Comparison of ENCODE assay signal across 10 mouse cellular contexts in genomic region chr9:14363540-14363939, GRCm38 (mm10). TPM values are rescaled to one million over a fixed set of nuclear protein-coding genes. Genes with fewer than 3 reads are reported as not detected.
DNase-seq lines count a peak whose midpoint lies in the region; ATAC-seq lines count a peak whose summit lies in the region.
"Had no signal": no experiment of that assay in that cellular context is flagged by ENCODE, and none has a peak within 500 bp of the region (broad histone marks: within the 10 kb centered on the region; RNA-seq: fewer than 3 reads in every experiment).

No protein-coding gene starts in this region.

- no peak for DNase-seq in heart, postnatal 4 days
- peak; percentile 39 for DNase-seq in thymus, postnatal 4 days
- no peak for DNase-seq in thymus, postnatal 10 days (ENCODE audit: low spot score in 2 of 2)
- DNase-seq in liver, embryonic 11.5 days (ENCODE audit: low spot score), result no peak
- DNase-seq in frontal cortex, postnatal 25 days (ENCODE audit: low spot score in 2 of 2), result no peak
- no peak for DNase-seq in hindbrain, embryonic 11.5 days (ENCODE audit: low spot score)
- no peak for DNase-seq in ovary, adult 18-20 months (ENCODE audit: low spot score)
- DNase-seq: cerebellum, adult 11-12 months had no signal

- no peak overlapping the region for H3K9ac ChIP-seq in heart, embryonic 16.5 days (ENCODE audit: low read length)
- H3K9ac ChIP-seq in liver, embryonic 11.5 days (ENCODE audit: low read depth, low read length), result no peak overlapping the region
- H3K9ac ChIP-seq in hindbrain, embryonic 11.5 days (ENCODE audit: low read depth, low read length), result no peak overlapping the region

- H3K27me3 ChIP-seq in heart, embryonic 16.5 days (ENCODE audit: control insufficient read depth, insufficient read depth, low read length), result no peaks in the 10 kb centered on the region
- H3K27me3 ChIP-seq in liver, embryonic 11.5 days (replicated peaks; ENCODE audit: control insufficient read depth, insufficient read depth, low read length), result no peaks in the 10 kb centered on the region
- H3K27me3 ChIP-seq in hindbrain, embryonic 11.5 days (ENCODE audit: control insufficient read depth, insufficient read depth, low read length), result no peaks in the 10 kb centered on the region
- H3K27me3 ChIP-seq: Patski had no signal

- H3K4me3 ChIP-seq in heart, embryonic 16.5 days (ENCODE audit: low read length), result no peak overlapping the region
- no peak overlapping the region for H3K4me3 ChIP-seq in liver, embryonic 11.5 days (ENCODE audit: low read depth, low read length)
- no peak overlapping the region for H3K4me3 ChIP-seq in hindbrain, embryonic 11.5 days (ENCODE audit: low read depth, low read length)

- no peak overlapping the region for H3K4me2 ChIP-seq in heart, embryonic 16.5 days (ENCODE audit: low read depth, low read length)
- H3K4me2 ChIP-seq in liver, embryonic 11.5 days, result no peak overlapping the region
- no peak overlapping the region for H3K4me2 ChIP-seq in hindbrain, embryonic 11.5 days (replicated peaks; ENCODE audit: low read depth, low read length)

- ATAC-seq in heart, embryonic 16.5 days (replicated peaks; ENCODE audit: extremely low read depth, insufficient read depth, low FRiP score), result 0 out of 2 replicates have a peak, but pooled peaks have one; percentile 9
- peak; percentile 69 for ATAC-seq in liver, embryonic 11.5 days (replicated peaks; ENCODE audit: low FRiP score)
- no peak for ATAC-seq in hindbrain, embryonic 11.5 days (ENCODE audit: low FRiP score)
- ATAC-seq: Patski had no signal

- H3K4me1 ChIP-seq in heart, embryonic 16.5 days (ENCODE audit: control insufficient read depth, insufficient read depth, low read length), result no peaks in the 10 kb centered on the region
- peaks cover 27% of the 10 kb centered on the region for H3K4me1 ChIP-seq in liver, embryonic 11.5 days (replicated peaks; ENCODE audit: control insufficient read depth, insufficient read depth, low read length)
- no peaks in the 10 kb centered on the region for H3K4me1 ChIP-seq in hindbrain, embryonic 11.5 days (replicated peaks; ENCODE audit: control insufficient read depth, insufficient read depth, low read length)

- 84% methylated on average over 6 of the region's 6 CpGs for WGBS in heart, embryonic 16.5 days
- WGBS in liver, embryonic 11.5 days, result 76% methylated on average over 6 of the region's 6 CpGs
- WGBS in hindbrain, embryonic 11.5 days, result 87% methylated on average over 6 of the region's 6 CpGs

- peaks cover under 1% of the 10 kb centered on the region; the same call in 1 of the 2 replicates for H3K9me3 ChIP-seq in heart, embryonic 16.5 days (replicated peaks; ENCODE audit: control insufficient read depth, low read length)
- peaks cover under 1% of the 10 kb centered on the region; the same call in 1 of the 2 replicates for H3K9me3 ChIP-seq in liver, embryonic 11.5 days (ENCODE audit: control insufficient read depth, low read length)
- no peaks in the 10 kb centered on the region for H3K9me3 ChIP-seq in hindbrain, embryonic 11.5 days (ENCODE audit: control insufficient read depth, low read length)

- H3K27ac ChIP-seq in heart, embryonic 16.5 days (ENCODE audit: low read length), result no peak overlapping the region
- no peak overlapping the region; the same call in 1 of the 2 replicates for H3K27ac ChIP-seq in liver, embryonic 11.5 days (ENCODE audit: low read depth, low read length)
- no peak overlapping the region for H3K27ac ChIP-seq in hindbrain, embryonic 11.5 days (ENCODE audit: low read depth, low read length)

- no peaks in the 10 kb centered on the region for H3K36me3 ChIP-seq in heart, embryonic 16.5 days (ENCODE audit: control insufficient read depth, insufficient read depth)
- no peaks in the 10 kb centered on the region for H3K36me3 ChIP-seq in liver, embryonic 11.5 days (ENCODE audit: control insufficient read depth, insufficient read depth, low read length)
- no peaks in the 10 kb centered on the region for H3K36me3 ChIP-seq in hindbrain, embryonic 11.5 days (ENCODE audit: control insufficient read depth, insufficient read depth, low read length)

RNA-seq across cellular contexts. Expression of gene Endod1, which starts 17.8 kb away (rescaled TPM):
- polyA plus RNA-seq in heart, embryonic 16.5 days (2015; fragmentation: Nextera tagmentation; extraction: Ambion mirVana), result 7.8 and 9.6 TPM in 2 replicates
- 10 to 100 TPM; 13.3 to 14.6 TPM for total RNA-seq in heart, postnatal 4 days (2021)
- polyA plus RNA-seq in liver, embryonic 11.5 days (2014; fragmentation: Nextera tagmentation; extraction: Ambion mirVana), result 19.4 and 20.3 TPM in 2 replicates
- polyA plus RNA-seq in hindbrain, embryonic 11.5 days (2014; fragmentation: Nextera tagmentation; extraction: Ambion mirVana), result 9.5 and 10.0 TPM in 2 replicates
